Mouse (Mus musculus): ENCODE results near the gene Nrn1. TPM values are rescaled to one million over a fixed set of nuclear protein-coding genes. Genes with fewer than 3 reads are reported as not detected.

The Nrn1 gene
- polyA plus RNA-seq, 1 experiment: 0.57 TPM

- no peak for TF ChIP-seq CTCF (IDR thresholded peaks at IDR 0.05; ENCODE audit: extremely low read depth, insufficient read depth, insufficient read length, insufficient replicate concordance)
- TF ChIP-seq POLR2A (IDR thresholded peaks at IDR 0.05; ENCODE audit: low read depth, low read length): no peak
- Histone ChIP-seq H3K4me3 (ENCODE audit: extremely low read depth, insufficient read depth, insufficient read length) (no peak overlapping the region), H3K4me1 (ENCODE audit: control insufficient read depth, insufficient read depth, insufficient read length) (no peaks in the 10 kb centered on the region), H3K36me3 (ENCODE audit: control insufficient read depth, insufficient read depth, low read length) (no peaks in the 10 kb centered on the region), H3K27ac (ENCODE audit: insufficient read depth, low read length) (no peak overlapping the region), H3K27me3 (ENCODE audit: control insufficient read depth, insufficient read depth, low read length) (no peaks in the 10 kb centered on the region; the same call in 1 of the 2 replicates)
- 93% methylated on average over 8 of the region's 8 CpGs for WGBS
- DNase-seq (ENCODE audit: low read depth in 1 of 2, low spot score in 2 of 2): no peak
Measured at GRCm38 (mm10) chr13:36680690-36681355, 54.1 kb downstream of the Nrn1 start.

GRCm38 (mm10) chr13:36679345-36679744 is 55.6 kb downstream of the Nrn1 start:
- no peaks in the 10 kb centered on the region for H3K36me3 ChIP-seq (ENCODE audit: control insufficient read depth, insufficient read depth, low read length)
- no peak overlapping the region for H3K27ac ChIP-seq (ENCODE audit: insufficient read depth, low read length)
- no peak for TF ChIP-seq CTCF (IDR thresholded peaks at IDR 0.05; ENCODE audit: extremely low read depth, insufficient read depth, insufficient read length, insufficient replicate concordance)
- TF ChIP-seq POLR2A (IDR thresholded peaks at IDR 0.05; ENCODE audit: low read depth, low read length): no peak
- DNase-seq (ENCODE audit: low read depth in 1 of 2, low spot score in 2 of 2): no peak
- H3K4me3 ChIP-seq (ENCODE audit: extremely low read depth, insufficient read depth, insufficient read length): no peak overlapping the region
- WGBS: 59% methylated on average over 1 of the region's 1 CpGs
- no peaks in the 10 kb centered on the region for H3K4me1 ChIP-seq (ENCODE audit: control insufficient read depth, insufficient read depth, insufficient read length)
- H3K27me3 ChIP-seq (ENCODE audit: control insufficient read depth, insufficient read depth, low read length): no peaks in the 10 kb centered on the region; the same call in 1 of the 2 replicates
